Mouse (Mus musculus) hindbrain, postnatal 0 days (tissue): ENCODE measurements at regions not wholly inside any gene's neighbourhood (a gene's known extent, or its start where the extent isn't known, plus 50 kb on each side); places are given as distances from the start of the nearest gene placed in this dataset.

Experiments used
- ATAC-seq: fragments of 200-750 bp; cut with Nextera tagmentation; 2 replicates; pipeline ENCODE4 v1.8.0; 2017; ENCODE audit warnings: mild to moderate bottlenecking, moderate TSS enrichment, moderate library complexity
- DNase-seq: peaks from one replicate; pipeline ENCODE4 v3.0.0-alpha.2; 2015; ENCODE audit warnings: low spot score
- H3K27ac ChIP-seq: fragments of 300-500 bp; sonication (generic); 2 replicates; pipeline ENCODE4 v1.5.1; 2014; ENCODE audit warnings: mild to moderate bottlenecking
- H3K27me3 ChIP-seq: fragments of 300-500 bp; sonication (generic); 2 replicates; pipeline ENCODE4 v1.6.1; 2014; ENCODE audit warnings: low read length, mixed read lengths; ENCODE audit not compliant: insufficient read depth
- H3K36me3 ChIP-seq: fragments of 300-500 bp; sonication (generic); 2 replicates; pipeline ENCODE4 v1.6.1; 2014; ENCODE audit warnings: low read length, mixed read lengths; ENCODE audit not compliant: insufficient read depth
- H3K4me1 ChIP-seq: fragments of 300-500 bp; sonication (generic); 2 replicates; pipeline ENCODE4 v1.6.1; 2014; ENCODE audit warnings: antibody characterized with exemption, low read length, mixed read lengths; ENCODE audit not compliant: insufficient read depth
- H3K4me2 ChIP-seq: fragments of 300-500 bp; sonication (generic); 2 replicates; pipeline ENCODE4 v1.6.1; 2014; ENCODE audit warnings: low read depth, mild to moderate bottlenecking, low read length, moderate library complexity, mixed read lengths
- H3K4me3 ChIP-seq: fragments of 300-500 bp; sonication (generic); 2 replicates; pipeline ENCODE4 v1.5.1; 2014; ENCODE audit warnings: low read length
- H3K9ac ChIP-seq: fragments of 300-500 bp; sonication (generic); replicated peaks from 2 replicates; pipeline ENCODE4 v1.6.1; 2014; ENCODE audit warnings: mild to moderate bottlenecking, low read length, moderate library complexity, mixed read lengths
- H3K9me3 ChIP-seq: fragments of 300-500 bp; sonication (generic); 2 replicates; pipeline ENCODE4 v1.6.1; 2016; ENCODE audit warnings: low read length, mixed read lengths
- CTCF ChIP-seq: IDR thresholded peaks from 2 replicates; pipeline ENCODE4 v1.5.1; 2016; ENCODE audit warnings: antibody characterized with exemption, control low read depth, low read depth
- WGBS: fragments of 180-500 bp; shearing (Covaris S2); extraction: QIAGEN DNeasy Blood & Tissue Kit; methylation state at CpG from one replicate; pipeline ENCODE4 v1.1.7; 2014; 5-methylcytosine and 5-hydroxymethylcytosine counted together

DNA sequence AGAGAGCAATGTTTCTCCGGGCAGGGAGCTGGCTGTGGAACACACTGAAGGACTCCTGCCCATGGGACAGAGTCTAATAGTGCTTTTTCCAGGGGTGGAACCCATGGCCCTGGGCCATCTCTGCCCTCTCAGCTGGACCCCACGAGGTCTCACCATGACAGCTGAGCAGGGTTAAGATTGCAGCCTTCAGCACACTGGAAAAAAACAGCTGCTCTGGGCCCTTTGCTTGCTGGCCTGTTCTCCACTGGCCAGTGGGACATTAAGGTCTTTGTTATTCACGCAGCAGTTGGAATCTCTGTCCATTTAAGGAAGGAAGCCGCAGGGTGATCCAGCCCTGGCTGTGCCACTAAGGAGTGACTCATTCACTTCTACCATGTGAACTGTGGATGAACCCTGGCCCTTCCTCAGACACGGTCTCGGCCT lies 106.3 kb upstream of the 1700016C15Rik start:
- TF ChIP-seq CTCF, result no peak
- no peak for ATAC-seq
- 23% methylated on average over 6 of the region's 6 CpGs for whole genome bisulfite sequencing
- peaks cover 6% of the 10 kb centered on the region; the same call in 1 of the 2 replicates for H3K4me1 ChIP-seq
- H3K9me3 ChIP-seq, result no peaks in the 10 kb centered on the region
- no peak overlapping the region for H3K4me3 ChIP-seq
- H3K27me3 ChIP-seq, result no peaks in the 10 kb centered on the region
- no peaks in the 10 kb centered on the region for H3K36me3 ChIP-seq
- no peak overlapping the region for H3K4me2 ChIP-seq
- no peak overlapping the region for H3K9ac ChIP-seq
- DNase-seq, result no peak
- H3K27ac ChIP-seq, result no peak overlapping the region

DNA sequence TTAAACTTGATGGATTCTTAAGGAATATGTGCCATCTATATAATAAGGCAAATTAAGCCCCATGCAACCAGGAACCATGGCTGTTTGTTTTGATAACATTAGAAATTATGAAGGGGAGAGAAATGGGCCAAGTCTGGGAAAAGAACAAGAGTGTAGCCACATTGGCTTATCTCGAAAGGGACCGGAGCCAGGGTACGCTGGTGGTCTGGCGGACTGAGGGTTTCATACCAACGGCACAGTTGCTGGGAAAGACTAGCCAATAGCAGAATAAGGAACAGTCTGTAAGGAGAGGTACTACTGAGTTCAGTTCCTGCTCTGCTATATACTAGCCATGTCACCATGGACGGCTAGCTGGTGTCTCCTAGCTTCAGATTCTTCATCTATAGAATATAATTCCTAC lies 105.9 kb upstream of the 1700016C15Rik start:
- Histone ChIP-seq H3K27me3 (no peaks in the 10 kb centered on the region), H3K9me3 (no peaks in the 10 kb centered on the region), H3K4me1 (peaks cover 6% of the 10 kb centered on the region; the same call in 1 of the 2 replicates), H3K27ac (no peak overlapping the region), H3K36me3 (no peaks in the 10 kb centered on the region), H3K4me2 (no peak overlapping the region), H3K4me3 (no peak overlapping the region), H3K9ac (no peak overlapping the region)
- no peak for TF ChIP-seq CTCF
- 72% methylated on average over 6 of the region's 6 CpGs for WGBS
- DNase-seq (no peak), ATAC-seq (no peak)

DNA sequence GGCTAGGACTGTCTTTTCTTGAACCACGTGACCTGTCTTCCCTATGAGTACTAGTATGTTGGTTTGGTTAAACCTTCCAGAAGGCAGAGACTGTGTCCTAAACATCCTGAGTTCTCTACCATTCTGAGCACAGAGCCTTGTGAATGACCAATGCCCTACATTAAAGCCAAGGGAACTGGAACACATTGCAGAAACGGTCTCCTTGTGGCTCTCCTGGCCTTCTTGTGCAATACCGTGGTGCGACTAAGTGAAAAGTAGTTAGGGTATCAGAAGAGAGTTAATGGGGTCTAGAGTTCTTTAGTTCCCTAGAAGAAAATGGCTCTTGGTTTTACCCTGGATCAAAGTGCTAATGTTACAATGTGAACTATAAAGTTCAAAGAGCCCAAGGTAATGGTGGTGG lies 101.8 kb upstream of the 1700016C15Rik start:
- Histone ChIP-seq H3K27ac (no peak overlapping the region), H3K4me2 (no peak overlapping the region), H3K9me3 (no peaks in the 10 kb centered on the region), H3K36me3 (no peaks in the 10 kb centered on the region), H3K9ac (no peak overlapping the region), H3K4me1 (peaks cover 6% of the 10 kb centered on the region; the same call in 1 of the 2 replicates), H3K27me3 (no peaks in the 10 kb centered on the region), H3K4me3 (no peak overlapping the region)
- ATAC-seq (no peak), DNase-seq (no peak)
- TF ChIP-seq CTCF, result no peak
- WGBS, result 97% methylated on average over 4 of the region's 4 CpGs

DNA sequence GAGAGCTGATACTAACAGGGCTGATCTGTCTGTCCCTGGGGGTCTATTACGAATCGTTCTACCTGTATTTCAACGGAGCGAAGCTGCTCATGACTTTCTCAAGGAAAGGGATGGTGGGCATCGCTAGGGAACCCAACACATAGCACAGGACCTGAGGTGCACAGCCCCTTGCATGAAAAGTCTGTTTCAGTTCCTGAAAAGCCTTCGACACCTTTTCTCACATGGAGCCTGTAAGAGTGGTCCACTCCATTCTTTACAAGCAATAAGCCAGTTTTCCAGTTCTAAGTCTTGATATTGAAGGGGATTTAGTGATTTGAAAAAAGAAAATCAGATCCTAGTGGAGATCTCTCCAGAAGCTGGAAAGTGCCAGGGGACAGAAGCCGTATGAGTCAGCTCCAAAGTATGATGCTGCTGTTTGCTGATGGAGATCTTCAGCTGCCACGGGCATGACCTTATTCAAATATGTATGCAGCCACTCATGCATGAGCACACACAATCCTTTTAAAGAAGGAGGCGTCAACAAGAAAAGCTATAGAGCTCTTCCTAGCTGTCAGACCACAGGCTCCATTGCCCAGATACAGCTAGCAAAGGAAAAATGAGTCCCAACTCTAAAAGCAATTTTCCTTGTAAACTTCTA lies 95.5 kb upstream of the 1700016C15Rik start:
- Histone ChIP-seq H3K4me3 (no peak overlapping the region), H3K27me3 (no peaks in the 10 kb centered on the region), H3K4me1 (no peaks in the 10 kb centered on the region), H3K9ac (no peak overlapping the region), H3K9me3 (no peaks in the 10 kb centered on the region), H3K4me2 (no peak overlapping the region), H3K27ac (no peak overlapping the region), H3K36me3 (no peaks in the 10 kb centered on the region)
- 77% methylated on average over 9 of the region's 9 CpGs for WGBS
- DNase-seq, result no peak
- no peak for ATAC-seq
- no peak for TF ChIP-seq CTCF

DNA sequence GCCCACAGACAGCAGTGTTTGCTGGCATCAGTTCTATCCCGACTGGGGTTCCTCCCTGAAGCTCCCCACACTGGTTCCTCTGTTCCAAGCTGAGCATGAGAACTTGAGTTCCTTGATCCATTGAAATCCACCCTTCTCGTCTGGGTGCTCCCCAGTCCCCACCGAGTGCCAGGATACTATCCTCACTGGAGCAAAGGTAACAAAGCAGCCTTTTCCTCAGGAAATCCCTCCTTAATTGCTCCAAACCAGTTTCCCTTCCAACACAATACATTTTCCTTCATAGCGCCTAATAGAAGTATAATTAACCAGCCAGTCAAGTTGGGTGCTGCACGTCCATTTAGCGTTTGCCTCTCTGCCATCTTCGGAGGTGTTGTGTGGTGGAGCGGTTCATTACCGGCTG lies 92.6 kb upstream of the 1700016C15Rik start:
- peaks cover 8% of the 10 kb centered on the region; the same call in 1 of the 2 replicates for H3K4me1 ChIP-seq
- H3K9me3 ChIP-seq, result no peaks in the 10 kb centered on the region
- H3K4me3 ChIP-seq, result no peak overlapping the region
- 79% methylated on average over 9 of the region's 9 CpGs for WGBS
- H3K36me3 ChIP-seq, result no peaks in the 10 kb centered on the region
- H3K9ac ChIP-seq, result no peak overlapping the region
- DNase-seq (no peak), ATAC-seq (no peak)
- H3K4me2 ChIP-seq, result no peak overlapping the region
- no peaks in the 10 kb centered on the region for H3K27me3 ChIP-seq
- TF ChIP-seq CTCF, result no peak
- no peak overlapping the region for H3K27ac ChIP-seq

DNA sequence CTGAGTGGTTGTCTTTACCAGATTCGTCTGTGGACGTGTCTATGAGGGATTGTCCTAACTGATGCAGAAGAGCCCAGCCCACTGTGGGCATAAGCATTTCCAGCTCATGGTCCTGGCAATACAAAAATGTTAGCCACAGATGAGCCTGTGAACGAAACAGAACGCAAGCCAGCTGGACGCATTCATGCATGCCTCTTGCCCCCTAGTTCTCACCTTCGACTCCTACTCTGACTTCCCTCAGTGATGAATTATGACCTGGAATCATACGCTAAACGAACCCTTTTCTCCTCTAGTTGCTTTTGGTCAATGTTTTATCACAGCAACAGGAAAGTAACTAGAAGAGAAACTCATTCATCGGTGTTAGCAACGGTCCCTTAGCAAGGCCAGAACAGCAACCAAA lies 91.2 kb upstream of the 1700016C15Rik start:
- Histone ChIP-seq H3K4me2 (no peak overlapping the region), H3K27ac (no peak overlapping the region), H3K36me3 (no peaks in the 10 kb centered on the region), H3K4me1 (peaks cover 8% of the 10 kb centered on the region; the same call in 1 of the 2 replicates), H3K4me3 (no peak overlapping the region), H3K9ac (no peak overlapping the region), H3K9me3 (no peaks in the 10 kb centered on the region), H3K27me3 (no peaks in the 10 kb centered on the region)
- no peak for ATAC-seq
- TF ChIP-seq CTCF, result no peak
- WGBS, result 78% methylated on average over 10 of the region's 10 CpGs
- DNase-seq, result no peak
